Mouse (Mus musculus): ENCODE measurements around the gene Ipo4.

Gene Ipo4

DNA sequence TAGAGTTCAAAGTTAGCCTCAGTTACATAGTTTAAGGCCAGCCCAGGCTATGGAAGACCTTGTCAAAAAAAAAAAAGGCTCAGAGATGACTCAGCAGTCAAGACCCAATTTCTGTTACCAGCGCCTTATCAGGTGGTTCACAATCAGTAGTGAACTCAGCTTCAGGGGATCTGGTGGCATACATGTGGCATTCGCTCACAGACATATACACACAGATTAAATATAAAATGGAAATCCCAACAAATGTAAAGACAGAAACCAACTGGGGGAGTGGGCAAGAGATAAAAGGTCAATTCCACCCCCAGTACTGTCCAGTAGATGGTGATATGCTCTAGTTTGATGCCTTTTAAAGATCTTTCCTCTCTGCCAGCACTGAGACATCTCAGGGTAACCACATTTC lies 49.6 kb downstream of the Ipo4 start:
- DNase-seq: no peak

DNA sequence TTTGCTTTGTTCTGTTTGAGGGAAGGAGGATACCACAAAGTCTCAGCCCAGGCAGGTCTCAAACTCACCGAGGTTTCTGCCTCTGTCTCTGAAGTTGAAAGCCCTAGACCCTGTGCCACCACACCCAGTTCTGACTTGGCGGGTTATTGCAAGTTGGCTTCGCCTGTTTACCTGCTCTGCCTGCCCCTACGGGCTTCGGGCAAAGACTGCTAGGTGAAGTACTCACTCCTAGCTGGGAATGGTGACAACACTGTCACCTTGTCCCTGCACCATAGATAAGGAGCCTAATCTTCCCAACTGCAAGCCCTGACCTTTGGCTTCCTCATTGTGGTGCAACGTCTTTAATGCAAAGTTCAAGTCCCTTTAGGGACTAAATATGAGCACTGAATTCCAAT lies 50.2 kb downstream of the Ipo4 start:
- no peak for DNase-seq

DNA sequence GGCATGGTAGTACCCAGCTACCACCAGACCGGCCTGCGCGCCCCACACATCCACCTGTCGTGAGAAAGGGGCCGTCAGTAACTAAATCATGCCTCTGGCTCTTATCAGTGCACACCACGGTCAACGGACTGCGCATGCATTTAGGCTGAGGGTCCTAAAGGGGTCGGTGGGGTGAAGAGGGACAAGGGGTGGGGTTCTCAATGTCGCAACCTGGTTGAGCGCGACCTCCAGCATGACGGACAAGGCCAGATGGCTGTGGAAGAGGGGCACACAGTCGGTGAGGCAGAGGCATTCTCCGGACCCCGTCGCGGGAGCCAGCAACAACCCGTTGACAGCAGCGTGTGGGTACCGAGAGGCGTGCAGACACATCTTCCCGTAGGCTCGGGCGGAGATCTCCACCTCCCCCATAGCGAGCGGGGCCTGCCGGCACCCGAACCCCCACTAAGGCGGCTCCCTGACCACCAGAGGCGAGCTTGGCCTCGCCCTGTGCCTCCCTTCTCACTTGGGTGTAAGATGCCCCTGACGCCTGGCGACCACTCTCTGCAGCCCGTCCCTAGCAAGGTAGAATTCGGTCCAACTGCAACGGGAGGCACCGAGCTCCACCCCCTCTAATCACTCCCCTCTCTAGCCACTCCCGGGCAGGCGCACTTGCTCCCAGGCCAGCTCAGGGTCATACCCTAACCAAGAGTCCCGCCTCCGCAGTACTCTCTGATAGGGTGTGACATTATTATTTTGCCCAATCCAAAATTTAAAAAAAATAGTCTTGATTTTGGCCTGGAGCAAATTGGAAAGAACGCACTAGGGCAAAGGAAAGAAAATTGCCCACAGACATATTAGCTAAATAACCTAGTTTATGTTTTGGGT lies 50.8 kb downstream of the Ipo4 start, which contains the start of gene Emc9:
TSS of gene Emc9 (minus strand) at position 601 of the 864 bp plus-strand sequence.
- peak; percentile 80 for DNase-seq

DNA sequence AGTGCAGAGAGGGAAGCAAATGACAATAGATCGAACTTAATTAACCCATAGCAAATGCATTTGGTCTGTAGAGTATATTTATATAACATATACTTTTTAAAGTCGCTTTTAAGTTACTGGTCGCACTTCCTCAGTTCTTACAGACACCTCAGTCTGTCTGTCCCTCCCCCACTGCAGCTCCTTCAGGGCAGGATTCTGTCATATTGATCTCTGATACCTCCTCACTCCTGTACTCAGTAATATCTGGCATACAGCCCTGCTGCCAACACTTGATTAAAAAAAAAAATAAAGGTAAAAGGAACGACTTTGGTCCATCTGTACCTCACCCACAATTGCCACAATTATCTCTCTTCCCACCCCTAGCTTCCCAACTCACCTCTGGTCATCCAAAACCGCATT lies 51.5 kb downstream of the Ipo4 start:
- no peak for DNase-seq

DNA sequence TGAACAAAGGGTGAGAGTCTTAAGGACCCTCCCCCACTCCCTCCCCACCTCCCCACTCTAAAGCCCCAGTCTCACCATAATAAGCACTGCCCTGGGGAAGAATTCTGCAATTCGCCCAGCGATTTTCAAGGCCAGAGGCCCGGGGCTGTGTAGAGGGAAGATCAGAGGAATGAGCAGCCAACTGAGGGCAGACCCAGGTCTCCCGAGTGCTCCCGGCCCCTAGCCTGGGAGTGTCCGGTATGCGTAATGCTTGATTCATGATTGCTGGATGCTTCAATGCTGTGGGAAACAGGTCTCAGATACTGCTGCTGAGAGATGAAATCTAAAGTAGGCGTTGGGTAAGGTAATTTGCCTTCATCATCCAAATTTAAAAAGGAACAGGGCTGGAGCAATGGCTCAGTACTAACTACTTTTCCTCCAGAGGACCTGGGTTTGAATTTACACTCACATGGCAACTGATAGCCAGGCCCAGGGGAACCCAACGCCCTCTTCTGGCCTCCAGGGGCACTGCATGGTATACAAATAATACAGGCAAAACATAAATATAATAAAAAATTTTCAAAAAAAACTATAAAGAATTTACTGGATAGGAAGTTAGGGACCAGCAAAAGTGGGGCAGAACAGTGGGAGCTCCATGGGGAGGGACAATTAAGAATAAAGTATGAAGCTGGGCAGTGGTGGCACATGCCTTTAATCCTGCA lies 53.6 kb downstream of the Ipo4 start:
- DNase-seq: no peak

DNA sequence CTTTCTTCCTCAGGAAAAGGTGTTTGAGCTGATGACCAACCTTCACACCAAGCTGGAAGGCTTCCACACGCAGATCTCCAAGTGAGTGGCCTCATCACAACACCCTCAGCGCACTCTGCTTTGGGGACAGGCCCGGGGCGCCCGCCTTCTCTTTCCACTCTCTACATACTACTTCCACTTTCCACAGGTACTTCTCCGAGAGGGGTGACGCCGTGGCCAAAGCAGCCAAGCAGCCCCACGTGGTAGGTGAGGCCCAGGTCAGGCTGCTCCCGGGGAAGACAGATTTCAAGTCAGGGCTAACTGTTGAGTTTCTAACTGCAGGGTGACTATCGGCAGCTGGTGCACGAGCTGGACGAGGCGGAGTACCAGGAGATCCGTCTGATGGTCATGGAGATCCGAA lies 55.0 kb downstream of the Ipo4 start:
- DNase-seq: no peak

DNA sequence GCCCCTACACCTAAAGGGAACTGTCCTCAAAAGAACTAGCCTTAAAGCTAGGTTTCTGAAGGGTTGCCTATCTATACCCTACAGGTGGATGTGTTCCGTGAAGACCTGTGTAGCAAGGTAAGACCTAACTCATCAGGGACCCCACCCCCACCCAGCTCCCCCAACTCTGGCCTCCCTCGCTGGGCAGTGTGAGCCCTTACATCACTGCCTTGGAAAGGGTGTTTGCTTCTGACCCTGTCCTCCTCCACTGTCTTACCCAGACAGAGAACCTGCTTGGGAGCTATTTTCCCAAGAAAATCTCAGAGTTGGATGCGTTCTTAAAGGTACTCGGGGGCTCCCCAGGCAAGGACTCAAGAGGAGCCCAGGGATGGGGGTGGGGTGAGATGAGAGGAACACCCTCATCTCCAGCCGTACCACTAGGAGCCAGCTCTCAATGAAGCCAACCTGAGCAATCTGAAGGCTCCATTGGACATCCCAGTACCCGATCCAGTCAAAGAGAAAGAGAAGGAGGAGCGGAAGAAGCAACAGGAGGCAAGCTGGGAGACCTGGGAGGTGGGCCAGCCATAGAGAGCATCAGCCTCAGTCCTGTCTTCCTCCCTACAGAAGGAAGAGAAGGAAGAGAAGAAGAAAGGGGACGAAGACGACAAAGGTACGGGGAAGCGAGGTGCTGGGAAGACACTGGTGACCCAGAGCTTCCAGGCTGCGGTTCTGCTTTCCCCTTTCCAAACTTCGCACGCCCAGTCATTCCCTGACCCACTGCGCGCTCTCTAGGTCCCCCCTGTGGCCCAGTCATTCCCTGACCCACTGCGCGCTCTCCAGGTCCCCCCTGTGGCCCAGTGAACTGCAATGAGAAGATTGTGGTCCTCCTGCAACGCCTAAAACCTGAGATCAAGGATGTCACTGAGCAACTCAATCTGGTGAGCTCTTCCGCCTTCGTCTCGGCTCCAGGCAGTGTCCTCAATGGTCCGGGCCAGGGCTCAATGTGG lies 56.0 kb downstream of the Ipo4 start:
- DNase-seq: no peak

DNA sequence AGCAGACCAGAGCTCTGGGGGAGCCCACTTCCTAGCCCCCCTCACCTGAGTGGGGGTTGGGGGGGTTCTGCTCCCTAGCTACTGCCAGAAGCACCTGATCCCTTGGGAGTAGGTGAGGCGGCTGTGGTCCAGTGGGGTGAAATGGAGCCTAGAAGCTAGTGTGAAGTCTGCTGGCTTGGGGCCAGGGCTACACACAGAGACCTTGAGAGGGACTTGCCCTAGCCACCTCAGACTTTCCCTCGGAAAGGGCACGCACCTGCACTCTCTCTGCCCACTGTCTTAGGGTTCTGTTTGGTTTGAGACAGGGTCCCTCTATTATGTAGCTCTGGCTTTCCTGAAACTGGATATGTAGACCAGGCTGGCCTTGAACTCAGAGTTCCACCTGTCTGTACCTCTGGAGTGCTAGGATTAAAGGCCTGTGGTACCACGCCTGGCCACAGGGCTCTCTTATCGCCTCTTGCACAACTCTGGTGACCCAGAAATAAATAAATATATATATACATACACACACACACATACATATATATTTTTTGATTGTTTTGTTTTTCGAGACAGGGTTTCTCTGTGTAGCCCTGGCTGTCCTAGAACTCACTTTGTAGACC lies 57.0 kb downstream of the Ipo4 start:
- DNase-seq: peak; percentile 84

DNA sequence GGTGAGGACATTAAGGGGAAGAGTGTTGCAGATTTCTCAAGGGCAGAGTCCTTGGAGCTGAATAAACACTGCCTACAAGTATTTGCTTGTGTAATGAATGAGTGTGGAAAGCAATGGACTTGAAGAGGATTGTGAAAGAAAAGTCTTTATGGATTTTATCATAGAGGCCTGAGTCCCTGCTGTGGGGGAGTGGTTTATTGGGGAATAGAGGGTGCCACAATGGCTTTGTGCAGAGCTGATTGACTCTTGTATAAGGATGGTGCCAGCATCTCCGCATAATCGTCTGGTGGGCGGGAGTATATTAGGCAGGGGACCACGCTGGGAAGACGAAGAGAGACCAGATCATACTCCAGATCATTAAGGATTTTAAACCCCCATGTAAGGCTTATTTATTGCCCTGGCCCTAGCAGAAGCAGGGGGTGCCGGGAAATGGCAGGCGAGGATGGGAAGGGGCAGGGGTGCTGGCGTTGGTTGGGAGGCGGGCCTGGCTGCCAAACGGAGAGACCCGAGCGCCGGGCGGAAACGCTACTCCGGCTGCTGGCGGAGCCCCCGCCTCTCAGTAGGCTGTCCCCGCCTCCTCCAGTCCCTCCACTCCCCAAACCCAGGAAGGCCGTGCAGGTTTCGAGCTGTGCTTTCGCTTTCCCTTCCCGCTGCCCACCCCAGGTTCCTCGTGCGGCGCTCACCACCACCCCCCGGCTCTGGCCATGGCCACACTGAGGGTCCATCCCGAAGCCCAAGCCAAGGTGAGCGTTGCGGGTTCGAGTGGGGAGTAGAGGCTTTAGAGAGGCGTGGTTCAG lies 57.7 kb downstream of the Ipo4 start, which contains the start of gene Psme1:
TSS of gene Psme1 (plus strand) at position 253 of the 797 bp plus-strand sequence.
- DNase-seq: peak; percentile 90

DNA sequence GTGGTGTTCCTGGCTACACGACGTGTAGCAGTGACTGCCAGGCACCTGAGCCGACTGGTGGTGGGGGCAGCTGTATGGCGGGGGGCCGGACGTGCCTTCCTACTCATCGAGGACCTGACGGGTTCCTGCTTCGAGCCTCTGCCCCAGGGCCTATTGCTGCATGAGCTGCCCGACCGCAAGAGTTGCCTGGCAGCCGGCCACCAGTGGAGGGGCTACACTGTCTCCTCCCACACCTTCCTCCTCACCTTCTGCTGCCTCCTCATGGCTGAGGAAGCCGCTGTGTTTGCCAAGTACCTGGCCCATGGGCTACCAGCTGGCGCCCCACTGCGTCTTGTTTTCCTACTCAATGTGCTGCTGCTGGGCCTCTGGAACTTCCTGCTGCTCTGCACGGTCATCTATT lies 59.4 kb downstream of the Ipo4 start:
- peak; percentile 48 for DNase-seq

DNA sequence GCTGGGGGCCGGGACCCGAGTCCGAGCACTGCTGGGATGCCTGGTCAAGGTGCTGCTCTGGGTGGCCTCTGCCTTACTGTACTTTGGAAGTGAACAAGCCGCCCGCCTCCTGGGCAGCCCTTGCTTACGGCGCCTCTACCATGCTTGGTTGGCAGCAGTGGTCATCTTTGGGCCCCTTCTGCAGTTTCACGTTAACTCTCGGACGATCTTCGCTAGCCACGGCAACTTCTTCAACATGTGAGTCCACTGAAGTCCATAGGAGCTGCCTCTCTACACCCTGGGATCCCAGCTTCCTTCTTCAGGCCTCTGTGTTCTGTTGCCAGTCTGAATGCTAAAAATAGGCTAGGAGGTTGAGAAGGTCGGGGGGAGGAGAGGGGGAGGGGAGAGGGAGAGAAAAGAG lies 60.0 kb downstream of the Ipo4 start:
- DNase-seq: peak; percentile 47

All from kidney, postnatal 10 days (tissue).